Mouse (Mus musculus): ENCODE results near the gene Gpr179.

- TF ChIP-seq POLR2A (IDR thresholded peaks at IDR 0.05; ENCODE audit: low read depth, low read length) (no peak), CTCF (conservative IDR thresholded peaks at IDR 0.05; ENCODE audit: insufficient read depth, insufficient read length, low read depth, low read length) (no peak)
Observed at GRCm38 (mm10) chr11:97292731-97293130, 59.1 kb downstream of the Gpr179 start.

Data from kidney, adult 2 months (tissue).